Mouse (Mus musculus): ENCODE results near the gene Proser3.
A peak's percentile ranks its signal among the peaks of the same experiment; 100 is the strongest.

Gene Proser3

GRCm38 (mm10) chr7:30552102-30553020 is at the start of gene Proser3, which contains the start of gene Hspb6:
TSS of gene Proser3 (minus strand) at chr7:30552299.
TSS of gene Hspb6 (plus strand) at chr7:30552178.
- DNase-seq (ENCODE audit: low spot score in 2 of 2) = peak; percentile 93 to 98

GRCm38 (mm10) chr7:30600651-30601050 is 48.6 kb upstream of the Proser3 start:
- no peak for DNase-seq (ENCODE audit: low spot score in 2 of 2)

- peak; percentile 80 to 93 for DNase-seq (ENCODE audit: low spot score in 2 of 2)
Measured at GRCm38 (mm10) chr7:30599933-30600353, 47.8 kb upstream of the Proser3 start.

- no peak for DNase-seq (ENCODE audit: low spot score in 2 of 2)
Measured at GRCm38 (mm10) chr7:30598786-30599185, 46.7 kb upstream of the Proser3 start, which contains the start of gene Zbtb32. TSS of gene Zbtb32 (minus strand) at chr7:30598909.

- no peak for DNase-seq (ENCODE audit: low spot score in 2 of 2)
Measured at GRCm38 (mm10) chr7:30596811-30597210, 44.7 kb upstream of the Proser3 start.

- DNase-seq (ENCODE audit: low spot score in 2 of 2) = no peak
Measured at GRCm38 (mm10) chr7:30596093-30596492, 44.0 kb upstream of the Proser3 start.

GRCm38 (mm10) chr7:30594510-30595024 is 42.5 kb upstream of the Proser3 start:
- DNase-seq (ENCODE audit: low spot score in 2 of 2) = no peak

GRCm38 (mm10) chr7:30593579-30594509 is 41.7 kb upstream of the Proser3 start:
- no peak for DNase-seq (ENCODE audit: low spot score in 2 of 2)

GRCm38 (mm10) chr7:30592772-30593423 is 40.8 kb upstream of the Proser3 start:
- DNase-seq (ENCODE audit: low spot score in 2 of 2) = no peak

GRCm38 (mm10) chr7:30591605-30591951 is 39.5 kb upstream of the Proser3 start:
- no peak for DNase-seq (ENCODE audit: low spot score in 2 of 2)

- DNase-seq (ENCODE audit: low spot score in 2 of 2) = no peak
Measured at GRCm38 (mm10) chr7:30590927-30591604, 39.0 kb upstream of the Proser3 start.

- DNase-seq (ENCODE audit: low spot score in 2 of 2) = peak in 1 of 2 experiments; percentile 79
Measured at GRCm38 (mm10) chr7:30589435-30590301, 37.6 kb upstream of the Proser3 start.

GRCm38 (mm10) chr7:30588676-30589434 is 36.8 kb upstream of the Proser3 start, which contains the start of gene Kmt2b:
TSS of gene Kmt2b (minus strand) at chr7:30588726.
- DNase-seq (ENCODE audit: low spot score in 2 of 2) = peak; percentile 96 to 97

- peak in 1 of 2 experiments; percentile 48 for DNase-seq (ENCODE audit: low spot score in 2 of 2)
Measured at GRCm38 (mm10) chr7:30587842-30588667, 36.0 kb upstream of the Proser3 start.

- DNase-seq (ENCODE audit: low spot score in 2 of 2) = no peak
Measured at GRCm38 (mm10) chr7:30586455-30587020, 34.4 kb upstream of the Proser3 start.

GRCm38 (mm10) chr7:30585170-30585569 is 33.1 kb upstream of the Proser3 start:
- DNase-seq (ENCODE audit: low spot score in 2 of 2) = no peak

GRCm38 (mm10) chr7:30584339-30584738 is 32.2 kb upstream of the Proser3 start:
- no peak for DNase-seq (ENCODE audit: low spot score in 2 of 2)

- no peak for DNase-seq (ENCODE audit: low spot score in 2 of 2)
Measured at GRCm38 (mm10) chr7:30581547-30581946, 29.4 kb upstream of the Proser3 start.

All from left cerebral cortex, adult 9 months (tissue).